Mouse (Mus musculus) heart, embryonic 15.5 days (tissue): ENCODE results near the gene Chmp2a. TPM values are rescaled to one million over a fixed set of nuclear protein-coding genes. Genes with fewer than 3 reads are reported as not detected.

Source experiments
- ATAC-seq: fragments of 200-750 bp; cut with Nextera tagmentation; replicated peaks from 2 replicates; pipeline ENCODE4 v1.8.0; 2017; ENCODE audit warnings: low read depth, moderate TSS enrichment; ENCODE audit not compliant: insufficient number of reproducible peaks, insufficient read depth, low FRiP score
- H3K27ac ChIP-seq: fragments of 300-500 bp; sonication (generic); 2 replicates; pipeline ENCODE4 v1.5.1; 2015; ENCODE audit warnings: mild to moderate bottlenecking, inconsistent platforms
- H3K27me3 ChIP-seq: fragments of 300-500 bp; sonication (generic); 2 replicates; pipeline ENCODE4 v1.6.1; 2015; ENCODE audit warnings: inconsistent platforms
- H3K36me3 ChIP-seq: fragments of 300-500 bp; sonication (generic); 2 replicates; pipeline ENCODE4 v1.6.1; 2015; ENCODE audit warnings: mild to moderate bottlenecking, inconsistent platforms
- H3K4me1 ChIP-seq: fragments of 300-500 bp; sonication (generic); replicated peaks from 2 replicates; pipeline ENCODE4 v1.6.1; 2015; ENCODE audit warnings: inconsistent platforms
- H3K4me2 ChIP-seq: fragments of 300-500 bp; sonication (generic); 2 replicates; pipeline ENCODE4 v1.6.1; 2015; ENCODE audit warnings: inconsistent platforms, mild to moderate bottlenecking, moderate library complexity
- H3K4me3 ChIP-seq: fragments of 300-500 bp; sonication (generic); 2 replicates; pipeline ENCODE4 v1.5.1; 2015; ENCODE audit warnings: mild to moderate bottlenecking, inconsistent platforms
- H3K9ac ChIP-seq: fragments of 300-500 bp; sonication (generic); 2 replicates; pipeline ENCODE4 v1.6.1; 2015; ENCODE audit warnings: mild to moderate bottlenecking, inconsistent platforms
- H3K9me3 ChIP-seq: fragments of 300-500 bp; sonication (generic); replicated peaks from 2 replicates; pipeline ENCODE4 v1.6.1; 2016; ENCODE audit warnings: inconsistent platforms
- WGBS: fragments of 180-500 bp; shearing (Covaris S2); methylation state at CpG from one replicate; pipeline ENCODE4 v1.1.7; 2015; ENCODE audit warnings: mixed read lengths; 5-methylcytosine and 5-hydroxymethylcytosine counted together
- polyA plus RNA-seq: library from polyadenylated mRNA; unstranded; fragments of >200 nt; fragmentation: Nextera tagmentation; extraction: Ambion mirVana; gene quantifications from 2 replicates; pipeline ENCODE4 v1.2.1, GENCODE M21; 2015

Gene Chmp2a
- polyA plus RNA-seq, 1 experiment from 2014 or later, result 133 TPM

- peak overlapping the region; percentile 87 for H3K4me2 ChIP-seq
- no peaks in the 10 kb centered on the region for H3K9me3 ChIP-seq
- peak overlapping the region; percentile 89 for H3K27ac ChIP-seq
- WGBS, result 43% methylated on average over 13 of the region's 13 CpGs
- H3K36me3 ChIP-seq, result peaks cover 61% of the 10 kb centered on the region
- H3K4me3 ChIP-seq, result peak overlapping the region; percentile 72
- peaks cover 33% of the 10 kb centered on the region for H3K4me1 ChIP-seq
- no peak for ATAC-seq
- peak overlapping the region; percentile 83 for H3K9ac ChIP-seq
- H3K27me3 ChIP-seq, result no peaks in the 10 kb centered on the region
Observed at GRCm38 (mm10) chr7:13033451-13034147, 1.0 kb downstream of the Chmp2a start.

- no peaks in the 10 kb centered on the region for H3K27me3 ChIP-seq
- H3K9me3 ChIP-seq, result no peaks in the 10 kb centered on the region
- H3K4me3 ChIP-seq, result no peak overlapping the region
- H3K9ac ChIP-seq, result no peak overlapping the region
- H3K36me3 ChIP-seq, result peaks cover 72% of the 10 kb centered on the region
- WGBS, result 93% methylated on average over 7 of the region's 7 CpGs
- no peak overlapping the region for H3K4me2 ChIP-seq
- ATAC-seq, result no peak
- peaks cover 32% of the 10 kb centered on the region for H3K4me1 ChIP-seq
- H3K27ac ChIP-seq, result no peak overlapping the region
Observed at GRCm38 (mm10) chr7:13032541-13032940, 2.1 kb downstream of the Chmp2a start.

GRCm38 (mm10) chr7:13031983-13032382, 2.6 kb downstream of the Chmp2a start:
- H3K9me3 ChIP-seq, result no peaks in the 10 kb centered on the region
- no peak overlapping the region for H3K27ac ChIP-seq
- no peak overlapping the region for H3K9ac ChIP-seq
- H3K4me2 ChIP-seq, result no peak overlapping the region
- peaks cover 77% of the 10 kb centered on the region for H3K36me3 ChIP-seq
- WGBS, result 88% methylated on average over 2 of the region's 2 CpGs
- no peaks in the 10 kb centered on the region for H3K27me3 ChIP-seq
- H3K4me3 ChIP-seq, result no peak overlapping the region
- peaks cover 33% of the 10 kb centered on the region for H3K4me1 ChIP-seq
- ATAC-seq, result no peak

GRCm38 (mm10) chr7:13031069-13031468, 3.5 kb downstream of the Chmp2a start:
- Histone ChIP-seq H3K4me1 (peaks cover 34% of the 10 kb centered on the region), H3K27me3 (no peaks in the 10 kb centered on the region), H3K9ac (no peak overlapping the region), H3K36me3 (peaks cover 82% of the 10 kb centered on the region), H3K9me3 (no peaks in the 10 kb centered on the region), H3K4me3 (no peak overlapping the region), H3K27ac (no peak overlapping the region), H3K4me2 (no peak overlapping the region)
- 74% methylated on average over 5 of the region's 5 CpGs for WGBS
- no peak for ATAC-seq

GRCm38 (mm10) chr7:13028986-13029385, 5.6 kb downstream of the Chmp2a start:
- no peaks in the 10 kb centered on the region for H3K27me3 ChIP-seq
- H3K27ac ChIP-seq, result no peak overlapping the region
- H3K9ac ChIP-seq, result no peak overlapping the region
- peaks cover 34% of the 10 kb centered on the region for H3K4me1 ChIP-seq
- no peak for ATAC-seq
- H3K9me3 ChIP-seq, result no peaks in the 10 kb centered on the region
- 92% methylated on average over 4 of the region's 4 CpGs for WGBS
- H3K4me3 ChIP-seq, result no peak overlapping the region
- H3K4me2 ChIP-seq, result no peak overlapping the region
- peaks cover 70% of the 10 kb centered on the region for H3K36me3 ChIP-seq

- peak overlapping the region; percentile 99 for H3K27ac ChIP-seq
- WGBS, result 27% methylated on average over 4 of the region's 4 CpGs
- H3K36me3 ChIP-seq, result peaks cover 45% of the 10 kb centered on the region
Observed at GRCm38 (mm10) chr7:13025511-13026112, 9.0 kb downstream of the Chmp2a start.

GRCm38 (mm10) chr7:13024805-13025204, 9.8 kb downstream of the Chmp2a start:
- Histone ChIP-seq H3K9me3 (no peaks in the 10 kb centered on the region), H3K4me2 (peak overlapping the region; percentile 85), H3K27me3 (no peaks in the 10 kb centered on the region), H3K4me1 (peaks cover 30% of the 10 kb centered on the region), H3K27ac (peak overlapping the region; percentile 99), H3K9ac (peak overlapping the region; percentile 98), H3K4me3 (peak overlapping the region; percentile 97), H3K36me3 (peaks cover 37% of the 10 kb centered on the region)
- peak; percentile 70 for ATAC-seq
- WGBS, result under 1% methylated on average over 44 of the region's 44 CpGs

More at GRCm38 (mm10) chr7:13025511-13026112, 9.0 kb downstream of the Chmp2a start:
- Histone ChIP-seq H3K9me3 (no peaks in the 10 kb centered on the region), H3K4me3 (peak overlapping the region; percentile 97), H3K27me3 (no peaks in the 10 kb centered on the region), H3K4me1 (peaks cover 30% of the 10 kb centered on the region), H3K4me2 (peak overlapping the region; percentile 85), H3K9ac (peak overlapping the region; percentile 98)
- ATAC-seq, result no peak

- Histone ChIP-seq H3K4me1 (peaks cover 30% of the 10 kb centered on the region), H3K36me3 (peaks cover 30% of the 10 kb centered on the region), H3K9ac (peak overlapping the region; percentile 98), H3K27me3 (no peaks in the 10 kb centered on the region), H3K9me3 (no peaks in the 10 kb centered on the region), H3K4me2 (peak overlapping the region; percentile 85), H3K27ac (peak overlapping the region; percentile 99), H3K4me3 (peak overlapping the region; percentile 97)
- WGBS, result under 1% methylated on average over 91 of the region's 95 CpGs
- peak; percentile 83 for ATAC-seq
Observed at GRCm38 (mm10) chr7:13023928-13024731, 10.5 kb downstream of the Chmp2a start.

- H3K27ac ChIP-seq, result peak overlapping the region; percentile 99
- H3K4me1 ChIP-seq, result peaks cover 30% of the 10 kb centered on the region
- no peaks in the 10 kb centered on the region for H3K27me3 ChIP-seq
- H3K4me2 ChIP-seq, result peak overlapping the region; percentile 85
- 4% methylated on average over 31 of the region's 31 CpGs for WGBS
- ATAC-seq, result peak; percentile 59
- peak overlapping the region; percentile 98 for H3K9ac ChIP-seq
- H3K36me3 ChIP-seq, result peaks cover 18% of the 10 kb centered on the region
- H3K9me3 ChIP-seq, result no peaks in the 10 kb centered on the region
- peak overlapping the region; percentile 97 for H3K4me3 ChIP-seq
Observed at GRCm38 (mm10) chr7:13022773-13023535, 11.7 kb downstream of the Chmp2a start.

- no peaks in the 10 kb centered on the region for H3K27me3 ChIP-seq
- no peak overlapping the region for H3K4me3 ChIP-seq
- H3K4me2 ChIP-seq, result no peak overlapping the region
- peaks cover 5% of the 10 kb centered on the region for H3K4me1 ChIP-seq
- no peak for ATAC-seq
- H3K9ac ChIP-seq, result no peak overlapping the region
- H3K27ac ChIP-seq, result no peak overlapping the region
- no peaks in the 10 kb centered on the region for H3K36me3 ChIP-seq
- H3K9me3 ChIP-seq, result no peaks in the 10 kb centered on the region
- 74% methylated on average over 1 of the region's 1 CpGs for WGBS
Observed at GRCm38 (mm10) chr7:13015217-13015616, 19.4 kb downstream of the Chmp2a start.
